Mouse (Mus musculus) liver, adult (tissue): ENCODE data around the gene Trpv1.

Experiments
- GATA4 ChIP-seq: IDR thresholded peaks from 2 replicates; pipeline ENCODE4 v1.6.1; 2014; ENCODE audit warnings: mild to moderate bottlenecking, low read length; ENCODE audit not compliant: insufficient replicate concordance

Trpv1 gene

DNA sequence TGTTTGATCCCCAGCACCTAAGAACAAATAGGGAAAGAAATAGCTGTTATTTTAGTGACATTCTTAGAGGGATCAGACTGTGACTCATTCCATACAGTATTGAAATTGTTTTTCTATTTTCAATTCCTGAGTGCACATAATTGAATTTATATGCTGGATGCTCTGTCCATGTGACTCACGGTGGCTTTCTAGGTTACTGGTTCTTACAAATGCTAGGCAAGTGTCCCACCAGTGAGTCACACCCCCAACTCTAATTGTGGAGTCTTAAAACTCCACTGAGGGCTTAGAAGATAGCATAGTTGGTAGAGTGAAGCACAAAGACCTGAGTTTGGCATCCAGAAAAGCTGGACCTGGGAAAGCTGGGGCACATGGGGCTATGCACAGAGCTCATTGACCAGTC is 13.4 kb upstream of the Trpv1 start:
- no peak for TF ChIP-seq GATA4

DNA sequence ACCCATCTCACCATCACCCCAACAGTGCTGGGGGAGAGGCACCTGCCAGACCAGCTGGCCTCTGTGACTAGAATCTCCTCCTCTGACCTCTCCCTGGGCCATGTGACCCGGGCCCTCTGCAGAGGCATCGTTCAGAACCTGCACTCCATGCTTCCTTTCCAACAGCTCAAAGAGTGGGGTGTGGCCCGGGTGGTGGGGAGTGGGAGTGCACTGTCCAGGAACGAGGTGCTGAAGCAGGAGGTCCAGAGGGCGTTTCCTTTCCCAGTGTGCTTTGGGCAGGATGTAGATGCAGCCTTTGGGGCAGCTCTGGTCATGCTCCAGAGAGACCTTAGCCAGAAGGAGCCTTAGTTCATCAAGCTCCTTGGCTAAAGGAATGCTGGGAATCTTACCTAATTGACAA is 11.2 kb upstream of the Trpv1 start:
- no peak for TF ChIP-seq GATA4

DNA sequence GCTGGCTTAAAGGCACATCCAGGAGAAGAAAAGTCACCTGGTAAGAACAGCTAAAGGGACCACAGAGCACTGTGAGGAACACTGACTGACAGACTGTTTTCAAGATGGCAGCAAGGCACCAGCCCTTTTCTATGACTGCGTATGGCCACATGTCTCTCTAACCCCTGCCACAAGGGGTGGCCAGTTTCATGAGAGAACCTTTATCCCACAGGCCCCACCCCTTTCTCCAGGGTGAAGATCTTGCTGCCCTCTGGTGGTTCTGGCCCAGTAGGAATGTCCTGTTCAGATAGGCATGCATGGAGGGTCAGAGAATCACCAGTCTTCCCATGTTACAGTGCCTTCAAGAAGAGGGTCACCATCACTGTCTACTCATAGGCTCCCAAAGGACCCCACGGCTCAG is 10.1 kb upstream of the Trpv1 start:
- no peak for TF ChIP-seq GATA4

DNA sequence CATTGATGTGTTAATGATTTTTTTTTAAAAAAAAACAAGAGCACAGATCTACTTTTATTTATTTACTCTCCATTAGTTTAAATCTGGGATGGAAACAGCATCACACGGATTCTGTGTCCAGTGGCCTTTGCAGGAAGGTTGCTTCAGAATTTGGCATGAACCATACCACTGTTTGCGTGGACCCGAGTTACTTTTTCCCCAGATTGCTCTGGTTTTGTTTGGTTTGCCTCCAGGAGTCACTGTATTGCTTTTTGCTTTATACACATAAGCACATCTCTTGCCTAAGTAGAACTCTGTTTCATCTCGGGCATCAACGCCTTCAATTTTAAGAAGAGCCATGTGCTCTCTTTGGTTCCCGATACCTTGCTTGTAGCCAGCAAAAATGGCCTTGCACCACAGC is 8.2 kb upstream of the Trpv1 start:
- no peak for TF ChIP-seq GATA4

DNA sequence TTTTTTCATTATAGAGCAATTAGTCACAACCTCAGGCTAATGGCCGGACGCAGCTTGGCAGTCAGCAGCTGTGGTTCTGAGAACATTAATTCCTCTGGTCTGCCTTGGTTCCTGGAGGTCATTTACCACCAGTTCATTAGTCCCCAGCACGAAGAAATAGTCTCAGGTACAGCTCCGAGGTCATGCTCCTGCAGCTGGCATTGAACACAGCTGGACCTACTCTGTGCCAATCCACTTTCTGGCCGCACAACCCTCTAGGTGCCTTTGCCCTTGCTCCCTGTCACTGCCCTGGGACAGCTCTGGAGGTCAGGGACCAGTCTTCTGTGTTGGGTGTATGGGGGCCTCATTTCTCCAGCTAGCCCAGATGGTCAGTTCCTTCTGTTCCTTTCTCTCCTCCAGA is 5.2 kb upstream of the Trpv1 start:
- TF ChIP-seq GATA4: no peak

DNA sequence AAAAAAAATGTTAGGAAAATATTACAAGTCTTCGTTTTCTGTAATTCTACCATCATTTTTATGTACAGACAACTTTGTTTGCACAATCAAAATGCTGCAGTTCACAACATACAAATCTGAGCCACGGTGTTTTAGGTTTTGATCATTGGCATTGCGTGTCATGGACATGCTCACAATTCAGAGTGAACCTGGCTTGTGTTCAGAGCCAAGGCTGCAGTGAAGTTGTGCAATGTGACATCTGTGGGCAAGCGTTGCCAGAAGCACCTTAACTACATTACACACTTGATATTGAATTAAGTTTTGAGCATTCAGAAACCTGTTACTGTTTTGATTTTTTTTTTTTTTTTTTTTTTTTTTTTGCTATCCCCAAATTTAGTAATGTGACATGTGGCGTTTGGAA is 4.0 kb upstream of the Trpv1 start:
- TF ChIP-seq GATA4: no peak

DNA sequence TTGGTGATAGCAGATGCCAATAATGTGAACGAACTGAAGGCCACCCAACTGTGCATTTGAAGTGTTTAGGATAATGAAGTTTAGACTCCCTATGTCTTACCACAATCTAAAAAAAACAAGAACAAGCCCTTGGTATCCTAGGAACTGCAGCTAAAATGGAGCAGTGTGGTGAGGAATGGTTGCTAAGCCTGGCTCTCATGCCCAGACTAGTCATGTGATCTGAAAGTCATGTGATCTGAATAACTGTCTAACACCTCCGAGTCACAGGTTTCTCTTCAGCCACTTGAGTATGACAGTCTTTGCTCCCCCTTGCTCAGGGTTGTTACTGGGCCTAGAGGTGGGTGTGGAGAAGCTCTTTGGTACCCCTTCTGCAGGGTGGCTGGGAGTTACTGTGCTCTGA is 1.6 kb upstream of the Trpv1 start:
- no peak for TF ChIP-seq GATA4

DNA sequence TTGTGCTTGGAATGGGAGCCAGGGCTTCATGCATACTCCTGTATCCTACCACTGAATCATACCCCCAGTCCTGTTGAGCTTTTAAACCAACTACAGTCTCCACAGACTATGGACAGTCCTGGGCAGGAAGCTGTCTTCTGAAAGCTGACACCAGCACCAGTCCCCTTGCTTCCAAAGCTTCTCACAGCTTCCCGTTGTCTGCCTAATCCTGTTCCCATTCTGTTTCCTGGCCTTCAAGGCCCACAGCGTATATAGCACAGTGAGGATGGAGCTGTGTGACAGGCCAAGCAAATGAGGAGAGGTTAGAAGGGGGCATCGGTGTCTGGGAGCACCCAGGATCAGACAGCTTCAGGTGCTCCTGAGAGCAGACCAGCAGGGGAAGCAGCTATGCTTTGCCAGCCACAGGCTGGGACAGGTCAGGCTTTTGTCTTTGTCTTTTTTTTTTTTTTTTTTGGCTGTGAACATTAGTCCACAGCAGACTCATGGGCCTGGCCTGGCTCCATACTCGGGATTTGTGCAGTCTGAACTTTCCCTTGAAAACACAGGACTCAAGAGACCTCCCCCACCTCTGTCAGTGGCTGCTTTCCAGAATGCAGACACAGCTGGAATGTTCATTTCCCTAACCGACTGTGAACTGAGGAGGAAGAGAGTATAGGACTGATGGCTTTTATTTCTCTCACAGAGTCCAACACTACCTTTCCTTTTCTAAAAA is 2.1 kb downstream of the Trpv1 start:
- no peak for TF ChIP-seq GATA4

DNA sequence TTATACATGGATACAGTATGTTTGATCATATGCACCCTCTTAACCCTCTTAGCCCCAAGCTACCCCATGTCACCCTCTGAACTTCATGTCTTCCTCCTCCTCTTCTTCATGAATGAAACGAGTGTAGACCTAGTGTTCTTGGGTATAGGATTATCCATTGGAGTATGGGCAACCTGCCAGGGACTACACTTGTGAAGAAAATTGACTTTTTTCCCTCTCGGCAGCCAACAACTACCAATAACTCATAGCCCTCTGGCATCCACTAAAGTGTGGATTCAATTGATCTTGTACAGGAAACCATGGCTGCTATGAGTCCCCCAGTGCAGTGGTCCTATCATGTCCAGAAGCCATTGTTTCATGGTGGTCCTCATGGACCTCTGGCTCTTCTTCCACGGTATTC is 2.6 kb downstream of the Trpv1 start:
- no peak for TF ChIP-seq GATA4

DNA sequence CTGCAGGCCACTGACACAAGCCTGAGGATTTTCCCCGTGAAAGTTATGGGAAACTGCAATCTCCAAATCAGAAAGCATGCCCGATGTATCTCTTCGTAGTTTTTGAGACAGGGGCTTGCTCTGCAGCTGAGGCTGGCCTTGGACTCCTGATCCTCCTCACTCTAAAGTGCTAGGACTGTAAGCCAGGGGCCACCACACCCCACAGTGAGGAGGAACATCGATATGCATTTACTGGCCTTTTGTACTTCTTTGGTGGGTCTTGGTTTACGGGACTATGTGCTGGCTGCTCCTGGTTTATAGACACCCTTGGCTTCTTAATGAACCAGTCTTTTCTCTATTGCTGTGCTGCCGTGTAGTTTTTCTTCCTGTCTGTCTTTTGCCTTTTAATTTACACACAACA is 8.1 kb downstream of the Trpv1 start:
- no peak for TF ChIP-seq GATA4

DNA sequence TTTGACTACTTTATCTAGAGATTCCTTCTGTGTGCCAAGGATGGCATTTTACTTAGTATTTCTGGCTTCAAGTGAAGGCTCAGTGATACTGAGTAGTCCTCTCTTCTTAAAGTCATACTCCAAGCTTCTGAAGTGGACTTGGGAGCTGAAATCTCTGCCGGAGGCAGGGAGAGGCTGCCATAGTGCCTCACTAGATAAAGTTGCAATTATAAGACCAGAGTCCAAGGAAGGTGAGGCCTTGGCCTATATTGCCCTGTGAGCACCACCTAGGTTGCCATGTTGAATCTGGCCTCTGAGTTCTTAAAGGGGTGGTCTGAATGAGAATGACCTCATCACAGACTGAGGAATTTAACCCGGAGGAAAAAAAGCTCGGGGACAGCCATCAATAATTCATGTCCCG is 8.7 kb downstream of the Trpv1 start:
- TF ChIP-seq GATA4: no peak

DNA sequence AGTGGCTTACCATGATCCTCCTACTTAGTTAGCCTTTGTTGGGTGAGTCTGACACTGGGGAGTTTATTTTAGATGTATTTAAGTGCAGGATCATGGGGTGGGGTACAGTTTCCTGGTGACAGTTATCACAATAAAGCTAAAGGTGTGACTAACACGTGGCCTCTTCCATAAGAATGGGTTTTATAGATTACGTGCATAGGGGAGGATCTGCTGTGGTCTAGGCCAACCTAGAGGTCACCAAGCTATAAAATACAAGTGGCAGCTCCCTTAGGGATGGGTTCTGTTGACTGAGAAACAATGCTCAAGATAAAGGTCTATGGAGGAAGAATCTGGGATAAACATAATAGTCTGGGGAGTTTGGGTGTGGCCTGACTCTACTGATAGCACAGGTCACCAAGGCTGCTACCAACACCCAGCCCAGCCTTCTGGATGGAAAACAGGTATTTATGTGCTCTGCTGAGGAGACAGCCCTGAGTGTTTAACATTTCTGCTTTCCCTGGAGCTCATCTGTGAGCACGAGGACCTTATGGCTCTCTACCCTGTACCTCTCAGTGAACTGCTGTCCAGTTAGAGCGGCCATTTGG is 23.4 kb downstream of the Trpv1 start:
- TF ChIP-seq GATA4: no peak

DNA sequence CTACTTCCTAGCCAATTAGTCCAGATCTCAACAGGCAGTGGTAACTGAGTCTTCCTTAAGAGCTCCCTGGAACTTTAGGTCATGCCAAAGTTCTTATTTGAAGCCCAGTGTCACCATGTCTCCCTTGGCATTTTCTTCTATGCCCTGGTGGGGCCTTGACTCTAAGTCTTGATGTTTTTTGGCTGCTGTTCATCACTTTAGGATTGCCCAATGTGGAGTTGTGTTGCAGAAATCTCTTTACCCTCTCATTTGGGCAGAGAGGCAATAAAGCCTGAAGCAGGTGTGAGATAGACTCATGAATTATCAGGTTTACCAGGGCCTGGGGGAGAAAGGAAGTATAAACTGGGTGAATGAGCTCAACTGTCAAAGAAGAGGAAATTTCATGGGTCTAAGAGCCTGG is 24.6 kb downstream of the Trpv1 start:
- TF ChIP-seq GATA4: no peak

DNA sequence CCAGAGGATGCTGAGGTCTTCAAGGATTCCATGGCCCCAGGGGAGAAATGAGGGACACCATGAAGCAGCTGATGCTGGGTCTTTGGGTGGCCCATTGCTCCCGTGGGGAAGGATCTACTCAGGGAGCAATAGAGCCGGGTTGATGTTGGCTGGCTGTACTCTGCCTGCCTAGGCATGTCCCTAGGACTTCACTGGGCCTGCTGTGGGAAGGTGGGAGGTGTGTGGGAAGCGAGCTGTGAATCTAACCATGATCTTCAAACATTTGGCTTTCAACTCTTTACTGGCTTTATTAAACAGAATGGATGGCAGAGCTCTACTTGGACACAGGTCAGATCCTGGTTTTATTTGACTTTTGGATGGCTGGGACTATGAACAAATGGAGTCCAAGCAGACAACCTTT is 26.4 kb downstream of the Trpv1 start:
- TF ChIP-seq GATA4: no peak

DNA sequence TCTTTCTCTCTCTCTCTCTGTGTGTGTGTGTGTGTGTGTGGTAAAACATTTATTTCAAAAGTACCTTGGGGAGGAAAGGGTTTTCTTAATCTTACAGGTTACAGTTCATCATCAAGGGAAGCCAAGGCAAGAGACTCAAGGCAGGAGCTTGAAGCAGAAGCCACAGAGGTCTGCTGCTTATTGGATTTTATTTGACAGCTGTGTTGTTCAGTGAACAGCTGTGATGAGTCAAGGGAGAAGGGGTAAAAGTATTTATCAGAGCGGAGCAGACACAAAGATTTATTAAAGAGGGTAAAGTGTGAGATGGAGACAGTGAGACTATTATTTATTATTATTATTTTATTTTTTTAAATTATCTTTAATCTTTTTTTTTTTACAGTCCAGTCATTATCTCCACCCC is 27.3 kb downstream of the Trpv1 start:
- TF ChIP-seq GATA4: no peak

DNA sequence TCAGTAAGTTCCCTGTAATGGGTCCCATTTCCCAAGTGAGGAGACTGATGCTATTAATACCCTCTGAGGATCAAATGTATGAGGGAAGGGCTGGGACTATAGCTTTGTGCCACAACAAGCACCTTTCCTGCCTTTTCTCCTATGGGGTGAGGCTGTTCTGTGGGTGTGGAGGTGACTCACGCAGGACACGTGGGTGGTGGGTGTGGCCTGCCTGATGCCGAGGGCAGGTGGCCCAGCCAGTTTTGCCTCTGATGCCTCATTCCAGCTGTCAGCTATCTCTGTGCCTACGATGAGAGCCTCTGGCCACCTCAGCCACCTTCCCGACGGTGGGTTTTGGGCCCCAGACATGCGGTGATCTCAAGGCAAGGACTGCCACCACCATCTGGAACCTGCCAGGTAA is 33.2 kb downstream of the Trpv1 start, which contains the start of gene Trpv3:
Gene Trpv3, plus strand, starts transcription at position 122 of the 400 bp plus-strand sequence.
- no peak for TF ChIP-seq GATA4

DNA sequence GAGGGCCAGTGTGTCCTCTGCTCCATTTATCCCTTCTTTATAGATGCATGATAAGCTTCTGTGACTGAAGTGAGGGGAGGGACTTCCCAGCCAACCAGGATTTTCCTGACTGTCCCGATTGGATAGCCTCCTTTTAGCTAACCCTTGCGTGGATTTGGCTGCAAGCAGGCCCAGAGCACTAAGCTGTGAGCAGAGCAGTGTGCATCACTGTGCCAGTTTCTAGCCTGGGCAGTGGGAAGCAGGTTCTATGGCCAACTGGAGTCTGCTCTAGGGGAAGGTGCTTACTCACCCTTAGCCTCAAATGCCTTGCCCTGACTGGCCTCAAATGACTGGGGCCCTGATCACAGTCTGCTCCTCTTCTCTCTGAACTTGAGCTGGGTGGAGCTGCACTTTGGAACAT is 40.7 kb downstream of the Trpv1 start:
- TF ChIP-seq GATA4: no peak
